Mouse (Mus musculus) left cerebral cortex, postnatal 4 days (tissue): ENCODE results near the gene Islr2. TPM values are rescaled to one million over a fixed set of nuclear protein-coding genes. Genes with fewer than 3 reads are reported as not detected.

Experiments
- DNase-seq: peaks from one replicate; pipeline ENCODE4 v3.0.0-alpha.2; 2022
- intact Hi-C: fragments of 180-260 bp; cut with DNase I; formaldehyde crosslinking; loops from one replicate; pipeline ENCODE4 v1.15.1; 2025
- microRNA-seq: library from miRNA; unstranded; fragments of <30 nt; microRNA quantifications from one replicate; pipeline ENCODE4 v1.2.0, GENCODE M21; 2022
- total RNA-seq, 2 experiments: library from RNA; stranded (reverse); gene quantifications; 2 replicates each; pipeline ENCODE4 v1.2.3; 2021

Gene Islr2
- total RNA-seq, 2 experiments from 2014 or later: 328 to 363 TPM

- DNase-seq: peak; percentile 35
- intact Hi-C loops: no loop called here
These were observed 45.4 kb downstream of the Islr2 start for GRCm38 (mm10) chr9:58158541-58159311.

- peak; percentile 71 for DNase-seq
- intact Hi-C loops: no loop called here
These were observed 46.3 kb downstream of the Islr2 start for GRCm38 (mm10) chr9:58157838-58158237.

GRCm38 (mm10) chr9:58156819-58157560, 47.1 kb downstream of the Islr2 start:
- intact Hi-C loops: no loop called here
- DNase-seq: peak; percentile 49

- peak; percentile 96 for DNase-seq
- intact Hi-C loops: no loop called here
These were observed 48.8 kb downstream of the Islr2 start for GRCm38 (mm10) chr9:58155366-58155765.

GRCm38 (mm10) chr9:58153095-58153494, 51.0 kb downstream of the Islr2 start:
- DNase-seq: peak; percentile 51
- intact Hi-C loops: no loop called here

- intact Hi-C loops: no loop called here
- no peak for DNase-seq
These were observed 53.3 kb downstream of the Islr2 start for GRCm38 (mm10) chr9:58150733-58151361.

GRCm38 (mm10) chr9:58148806-58149205, 55.3 kb downstream of the Islr2 start:
- intact Hi-C loops: no loop called here
- no peak for DNase-seq

Small RNAs within 50 kb of the gene (microRNA-seq; reads per million reads assigned to microRNA genes)
- not detected for gene Mir6385

Other genes starting within 250 kb of the Islr2 start
- 1 to 10 TPM; 1.7 to 2.0 TPM for gene Cyp11a1, start 197.9 kb downstream of the Islr2 start, total RNA-seq
- gene Stra6, start 140.5 kb downstream of the Islr2 start, total RNA-seq: 10 to 100 TPM; 10.1 to 12.5 TPM
- gene Ccdc33, start 85.5 kb downstream of the Islr2 start, total RNA-seq: under 1 TPM; 0.62 to 0.66 TPM
- gene Islr, start within 50 bp of the Islr2 start, total RNA-seq: 10 to 100 TPM; 18.6 to 19.3 TPM
- gene Pml, start 45.5 kb upstream of the Islr2 start, total RNA-seq: 10 to 100 TPM; 11.3 to 14.7 TPM
- gene Stoml1, start 48.8 kb upstream of the Islr2 start, total RNA-seq: 10 to 100 TPM; 84.5 to 93.2 TPM
- gene Loxl1, start 108.9 kb upstream of the Islr2 start, total RNA-seq: 1 to 10 TPM; 4.8 to 5.5 TPM
- gene Tbc1d21, start 166.1 kb upstream of the Islr2 start, total RNA-seq: not detected